Mouse (Mus musculus) myocyte (in vitro differentiated cells): ENCODE results near the gene Cenpt. TPM values are rescaled to one million over a fixed set of nuclear protein-coding genes. Genes with fewer than 3 reads are reported as not detected.
A peak's percentile ranks its signal among the peaks of the same experiment; 100 is the strongest.

Source experiments
- H3K27me3 ChIP-seq: one replicate; pipeline ENCODE4 v1.6.1; 2011; ENCODE audit not compliant: control insufficient read depth, insufficient read depth, insufficient read length
- H3K36me3 ChIP-seq: one replicate; pipeline ENCODE4 v1.6.1; 2011; ENCODE audit not compliant: control insufficient read depth, insufficient read depth
- H3K4me2 ChIP-seq: one replicate; pipeline ENCODE4 v1.6.1; 2011; ENCODE audit warnings: low read depth, control low read depth
- H3K4me3 ChIP-seq: one replicate; pipeline ENCODE4 v1.5.1; 2011; ENCODE audit warnings: mild to moderate bottlenecking, control low read depth, moderate library complexity
- H3K79me2 ChIP-seq: one replicate; pipeline ENCODE4 v1.6.1; 2011; ENCODE audit not compliant: control insufficient read depth, insufficient read depth
- H3ac ChIP-seq: one replicate; pipeline ENCODE4 v1.6.1; 2011; ENCODE audit not compliant: control insufficient read depth, insufficient read length
- CEBPB ChIP-seq: IDR thresholded peaks from 2 replicates; pipeline ENCODE4 v1.6.1; 2011; ENCODE audit warnings: mild to moderate bottlenecking, moderate library complexity; ENCODE audit not compliant: poor library complexity, insufficient read depth, severe bottlenecking
- E2F4 ChIP-seq: IDR thresholded peaks from one replicate; pipeline ENCODE4 v1.6.1; 2011; ENCODE audit warnings: mild to moderate bottlenecking, control low read depth, moderate library complexity; ENCODE audit not compliant: insufficient read depth
- MAX ChIP-seq: IDR thresholded peaks from one replicate; pipeline ENCODE4 v1.6.1; 2011; ENCODE audit warnings: low read depth, mild to moderate bottlenecking, control low read depth
- MYOD1 ChIP-seq, 3 experiments: IDR thresholded peaks; one replicate each; pipeline ENCODE4 v1.6.1; 2011; ENCODE audit warnings: control low read depth in 2 of 3, low read depth in 2 of 3, mild to moderate bottlenecking in 2 of 3, moderate library complexity in 1 of 3; ENCODE audit not compliant: insufficient read length in 2 of 3, control insufficient read depth in 1 of 3
- MYOG ChIP-seq, 3 experiments: IDR thresholded peaks; one replicate each; pipeline ENCODE4 v1.6.1; 2011; ENCODE audit warnings: control low read depth in 2 of 3, low read depth in 2 of 3, mild to moderate bottlenecking in 2 of 3; ENCODE audit not compliant: insufficient read length in 2 of 3, control insufficient read depth in 1 of 3, insufficient read depth in 1 of 3
- POLR2A ChIP-seq: IDR thresholded peaks from one replicate; pipeline ENCODE4 v1.6.1; 2011; ENCODE audit warnings: low read depth, mild to moderate bottlenecking, control low read depth, moderate library complexity; ENCODE audit not compliant: insufficient read length
- POLR2AphosphoS2 ChIP-seq: IDR thresholded peaks from one replicate; pipeline ENCODE4 v1.6.1; 2011; ENCODE audit warnings: low read depth, control low read depth; ENCODE audit not compliant: insufficient read length
- REST ChIP-seq: IDR thresholded peaks from one replicate; pipeline ENCODE4 v1.6.1; 2011; ENCODE audit warnings: mild to moderate bottlenecking, control low read depth, moderate library complexity; ENCODE audit not compliant: insufficient read depth, insufficient read length
- SRF ChIP-seq: IDR thresholded peaks from one replicate; pipeline ENCODE4 v1.6.1; 2011; ENCODE audit warnings: low read depth; ENCODE audit not compliant: control insufficient read depth, insufficient read length
- TCF12 ChIP-seq: IDR thresholded peaks from one replicate; pipeline ENCODE4 v1.6.1; 2011; ENCODE audit warnings: mild to moderate bottlenecking, control low read depth; ENCODE audit not compliant: poor library complexity, insufficient read depth, severe bottlenecking
- TCF3 ChIP-seq: IDR thresholded peaks from one replicate; pipeline ENCODE4 v1.6.1; 2011; ENCODE audit warnings: low read depth, control low read depth; ENCODE audit not compliant: insufficient read length
- USF1 ChIP-seq: IDR thresholded peaks from one replicate; pipeline ENCODE4 v1.6.1; 2011; ENCODE audit warnings: low read depth, mild to moderate bottlenecking, control low read depth, moderate library complexity
- polyA plus RNA-seq: library from polyadenylated mRNA; unstranded; fragments of >200 nt; fragmentation: generic; extraction: Trizol; gene quantifications from one replicate; pipeline ENCODE4 v1.2.1, GENCODE M21; 2012; ENCODE audit warnings: missing spikeins

Cenpt gene
- polyA plus RNA-seq, 1 experiment, result 20.4 TPM

- no peaks in the 10 kb centered on the region for H3K36me3 ChIP-seq
- peak within 1 kb of the TSS; percentile 76 for H3K4me3 ChIP-seq
- peak within 1 kb of the TSS; percentile 95 for H3K4me2 ChIP-seq
- peaks cover 57% of the 10 kb centered on the region for H3K79me2 ChIP-seq
- peak within 1 kb of the TSS; percentile 86 for H3ac ChIP-seq
- no peaks in the 10 kb centered on the region for H3K27me3 ChIP-seq
- TF ChIP-seq MYOG (IDR thresholded peaks at IDR 0.05; ENCODE audit: control insufficient read depth in 1 of 3, insufficient read depth in 1 of 3, insufficient read length in 2 of 3, low read depth in 2 of 3) (peak in 1 of 3 experiments; percentile 3), USF1 (no peak), POLR2A (peak; percentile 66), MAX (no peak), POLR2AphosphoS2 (peak; percentile 66)
Measured at GRCm38 (mm10) chr8:105854715-105855216, 1.7 kb upstream of the Cenpt start, which contains the start of gene Thap11. Thap11 (plus strand) TSS chr8:105855132.

- Histone ChIP-seq H3K4me2 (peak overlapping the region; percentile 54), H3K79me2 (peaks cover 55% of the 10 kb centered on the region)
Measured at GRCm38 (mm10) chr8:105854303-105854702, 1.2 kb upstream of the Cenpt start.

GRCm38 (mm10) chr8:105852146-105852729, 840 bp downstream of the Cenpt start:
- peak overlapping the region; percentile 57 for H3K4me3 ChIP-seq
- TF ChIP-seq MYOD1 (IDR thresholded peaks at IDR 0.05; ENCODE audit: control insufficient read depth in 1 of 3, insufficient read length in 2 of 3, low read depth in 2 of 3) (no peak), USF1 (no peak), POLR2A (no peak), TCF12 (no peak), MYOG (IDR thresholded peaks at IDR 0.05; ENCODE audit: control insufficient read depth in 1 of 3, insufficient read depth in 1 of 3, insufficient read length in 2 of 3, low read depth in 2 of 3) (no peak), E2F4 (no peak), MAX (no peak), SRF (no peak), POLR2AphosphoS2 (no peak), TCF3 (no peak), REST (no peak), CEBPB (no peak)
- H3K4me2 ChIP-seq, result peak overlapping the region; percentile 35

More at GRCm38 (mm10) chr8:105854303-105854702, 1.2 kb upstream of the Cenpt start:
- no peaks in the 10 kb centered on the region for H3K27me3 ChIP-seq
- TF ChIP-seq TCF3, result no peak
- no peak for TF ChIP-seq SRF
- no peak for TF ChIP-seq MYOD1 (IDR thresholded peaks at IDR 0.05; ENCODE audit: control insufficient read depth in 1 of 3, insufficient read length in 2 of 3, low read depth in 2 of 3)
- TF ChIP-seq MAX, result no peak
- TF ChIP-seq USF1, result no peak
- no peak for TF ChIP-seq POLR2A
- TF ChIP-seq TCF12, result no peak
- no peak for TF ChIP-seq REST
- no peak for TF ChIP-seq POLR2AphosphoS2
- no peak for TF ChIP-seq CEBPB
- no peak for TF ChIP-seq MYOG (IDR thresholded peaks at IDR 0.05; ENCODE audit: control insufficient read depth in 1 of 3, insufficient read depth in 1 of 3, insufficient read length in 2 of 3, low read depth in 2 of 3)
- no peak for TF ChIP-seq E2F4
- H3K36me3 ChIP-seq, result no peaks in the 10 kb centered on the region
- peak overlapping the region; percentile 76 for H3K4me3 ChIP-seq
- H3ac ChIP-seq, result peak overlapping the region; percentile 86

GRCm38 (mm10) chr8:105851651-105852143, 1.4 kb downstream of the Cenpt start:
- TF ChIP-seq E2F4 (peak; percentile 86), MAX (no peak), MYOG (IDR thresholded peaks at IDR 0.05; ENCODE audit: control insufficient read depth in 1 of 3, insufficient read depth in 1 of 3, insufficient read length in 2 of 3, low read depth in 2 of 3) (peak in 1 of 3 experiments; percentile 32), REST (no peak), POLR2AphosphoS2 (peak; percentile 97), POLR2A (peak; percentile 99), TCF12 (no peak), SRF (no peak), MYOD1 (IDR thresholded peaks at IDR 0.05; ENCODE audit: control insufficient read depth in 1 of 3, insufficient read length in 2 of 3, low read depth in 2 of 3) (no peak)
- Histone ChIP-seq H3K4me3 (peak overlapping the region; percentile 57), H3K36me3 (peaks cover 9% of the 10 kb centered on the region), H3K4me2 (peak overlapping the region; percentile 80), H3K27me3 (no peaks in the 10 kb centered on the region), H3K79me2 (peaks cover 29% of the 10 kb centered on the region), H3ac (peak overlapping the region; percentile 7)

More at GRCm38 (mm10) chr8:105852146-105852729, 840 bp downstream of the Cenpt start:
- Histone ChIP-seq H3K79me2 (peaks cover 34% of the 10 kb centered on the region), H3K27me3 (no peaks in the 10 kb centered on the region), H3ac (peak overlapping the region; percentile 7), H3K36me3 (peaks cover 4% of the 10 kb centered on the region)

GRCm38 (mm10) chr8:105850611-105851010, 2.5 kb downstream of the Cenpt start:
- Histone ChIP-seq H3ac (no peak overlapping the region), H3K27me3 (no peaks in the 10 kb centered on the region), H3K79me2 (peaks cover 18% of the 10 kb centered on the region), H3K36me3 (peaks cover 9% of the 10 kb centered on the region), H3K4me2 (peak overlapping the region; percentile 80), H3K4me3 (peak overlapping the region; percentile 57)
- TF ChIP-seq POLR2A (no peak), CEBPB (no peak), MYOG (IDR thresholded peaks at IDR 0.05; ENCODE audit: control insufficient read depth in 1 of 3, insufficient read depth in 1 of 3, insufficient read length in 2 of 3, low read depth in 2 of 3) (no peak), USF1 (no peak), SRF (no peak), MAX (no peak), TCF12 (no peak), TCF3 (no peak), MYOD1 (IDR thresholded peaks at IDR 0.05; ENCODE audit: control insufficient read depth in 1 of 3, insufficient read length in 2 of 3, low read depth in 2 of 3) (no peak), E2F4 (no peak), REST (no peak), POLR2AphosphoS2 (no peak)
